8 mouse cellular contexts compared by ENCODE assay signal in genomic region chr2:165881220-165881584, GRCm38 (mm10). TPM values are rescaled to one million over a fixed set of nuclear protein-coding genes. Genes with fewer than 3 reads are reported as not detected.
DNase-seq lines count a peak whose midpoint lies in the region; ATAC-seq and TF ChIP-seq lines count a peak whose summit lies in the region.

No protein-coding gene starts in this region.

- H3K9ac ChIP-seq in kidney, embryonic 14.5 days (ENCODE audit: low read depth, low read length), result peak overlapping the region; percentile 79; the same call in 1 of the 2 replicates
- H3K9ac ChIP-seq in intestine, embryonic 14.5 days (ENCODE audit: low read length), result no peak overlapping the region
- peak overlapping the region; percentile 36; the same call in 1 of the 2 replicates for H3K9ac ChIP-seq in midbrain, postnatal 0 days (replicated peaks; ENCODE audit: low read length, poor library complexity, severe bottlenecking)

- DNase-seq in kidney, adult 8-10 months, result no peak
- DNase-seq in embryo, embryonic 9.5 days (ENCODE audit: extremely low spot score), result peak; percentile 49
- DNase-seq in intestine, embryonic 14.5 days (ENCODE audit: low spot score), result no peak
- DNase-seq in midbrain, postnatal 0 days (ENCODE audit: low spot score), result peak; percentile 40
- no peak for DNase-seq in gastrocnemius, postnatal 14 days
- DNase-seq in cerebellum, adult 18-20 months, result no peak
- DNase-seq in layer of hippocampus, adult 8-10 months (ENCODE audit: low spot score in 2 of 2), result no peak

- H3K4me1 ChIP-seq in kidney, embryonic 14.5 days (ENCODE audit: control insufficient read depth, insufficient read depth, low read length), result peaks cover 93% of the 10 kb centered on the region
- peaks cover 95% of the 10 kb centered on the region for H3K4me1 ChIP-seq in intestine, embryonic 14.5 days (replicated peaks; ENCODE audit: control insufficient read depth, insufficient read depth, low read length)
- H3K4me1 ChIP-seq in midbrain, postnatal 0 days (ENCODE audit: insufficient read depth, low read length), result peaks cover 58% of the 10 kb centered on the region

- H3K36me3 ChIP-seq in kidney, embryonic 14.5 days (ENCODE audit: control insufficient read depth, insufficient read depth, low read length), result peaks cover 4% of the 10 kb centered on the region; the same call in 1 of the 2 replicates
- H3K36me3 ChIP-seq in intestine, embryonic 14.5 days (ENCODE audit: control insufficient read depth, insufficient read depth, low read length), result peaks cover 11% of the 10 kb centered on the region
- H3K36me3 ChIP-seq in midbrain, postnatal 0 days (ENCODE audit: insufficient read depth, low read length), result no peaks in the 10 kb centered on the region

- no peak for ATAC-seq in kidney, embryonic 14.5 days (ENCODE audit: low FRiP score, low TSS enrichment)
- ATAC-seq in intestine, embryonic 14.5 days (replicated peaks; ENCODE audit: low FRiP score, low TSS enrichment, low read depth), result no peak
- ATAC-seq in midbrain, postnatal 0 days (ENCODE audit: low FRiP score), result no peak

- TF ChIP-seq CTCF in midbrain, postnatal 0 days (IDR thresholded peaks at IDR 0.05), result no peak

- WGBS in kidney, embryonic 14.5 days, result 4% methylated on average over 3 of the region's 3 CpGs
- WGBS in intestine, embryonic 14.5 days, result 10% methylated on average over 3 of the region's 3 CpGs
- WGBS in midbrain, postnatal 0 days, result 0% methylated on average over 3 of the region's 3 CpGs

- H3K9me3 ChIP-seq in kidney, embryonic 14.5 days (ENCODE audit: control insufficient read depth, low read length), result no peaks in the 10 kb centered on the region
- no peaks in the 10 kb centered on the region for H3K9me3 ChIP-seq in intestine, embryonic 14.5 days (ENCODE audit: control insufficient read depth, low read length)
- H3K9me3 ChIP-seq in midbrain, postnatal 0 days (ENCODE audit: low read length), result no peaks in the 10 kb centered on the region

- no peak overlapping the region for H3K4me3 ChIP-seq in kidney, embryonic 14.5 days (ENCODE audit: low read length)
- H3K4me3 ChIP-seq in intestine, embryonic 14.5 days (ENCODE audit: low read depth, low read length), result peak overlapping the region; percentile 2
- H3K4me3 ChIP-seq in midbrain, postnatal 0 days (ENCODE audit: low read depth, low read length), result no peak overlapping the region; the same call in 1 of the 2 replicates

- H3K27me3 ChIP-seq in kidney, embryonic 14.5 days (ENCODE audit: control insufficient read depth, insufficient read depth, low read length), result no peaks in the 10 kb centered on the region
- no peaks in the 10 kb centered on the region for H3K27me3 ChIP-seq in intestine, embryonic 14.5 days (replicated peaks; ENCODE audit: control insufficient read depth, insufficient read depth, low read length)
- H3K27me3 ChIP-seq in midbrain, postnatal 0 days (ENCODE audit: insufficient read depth, low read length), result no peaks in the 10 kb centered on the region

- intact Hi-C loops in gastrocnemius, postnatal 14 days (cut with DNase I; ENCODE audit: low total_unique reads), result no loop called here

- peak overlapping the region; percentile 76 for H3K4me2 ChIP-seq in kidney, embryonic 14.5 days (replicated peaks; ENCODE audit: low read depth, low read length)
- H3K4me2 ChIP-seq in intestine, embryonic 14.5 days (ENCODE audit: low read length), result peak overlapping the region; percentile 80
- H3K4me2 ChIP-seq in midbrain, postnatal 0 days (ENCODE audit: low read depth, low read length, poor library complexity, severe bottlenecking), result peak overlapping the region; percentile 63

- H3K27ac ChIP-seq in kidney, embryonic 14.5 days (ENCODE audit: low read depth, low read length), result peak overlapping the region; percentile 100
- H3K27ac ChIP-seq in intestine, embryonic 14.5 days (ENCODE audit: low read depth), result peak overlapping the region; percentile 100
- peak overlapping the region; percentile 100 for H3K27ac ChIP-seq in midbrain, postnatal 0 days (ENCODE audit: low read depth, low read length)

RNA-seq across cellular contexts. Expression of gene Zmynd8, which starts 17.6 kb away (rescaled TPM):
- 44.3 and 61.1 TPM in 2 replicates for polyA plus RNA-seq in kidney, embryonic 14.5 days (2014; fragmentation: Nextera tagmentation; extraction: Ambion mirVana)
- polyA plus RNA-seq in intestine, embryonic 14.5 days (2014; fragmentation: Nextera tagmentation; extraction: Ambion mirVana), result 49.2 and 53.6 TPM in 2 replicates
- total RNA-seq in midbrain, postnatal 0 days (2014; rRNA removed), result 55.9 and 73.4 TPM in 2 replicates
- 56.8 and 59.0 TPM in 2 replicates for polyA plus RNA-seq in midbrain, postnatal 0 days (2015; fragmentation: Nextera tagmentation; extraction: Ambion mirVana)
- 10 to 100 TPM; 20.7 to 22.0 TPM for total RNA-seq in gastrocnemius, postnatal 14 days (2021)
- 100 to 1,000 TPM; 128 to 162 (median 147) TPM for total RNA-seq in layer of hippocampus, adult 8-10 months (2022)

Comparison
In these comparisons a context has a peak if more than half of its experiments do, and no peak if none do; other contexts are left out.
1. DNase-seq: peak in embryo, embryonic 9.5 days (single experiment) and midbrain, postnatal 0 days (single experiment); none in kidney, adult 8-10 months (0 of 2), intestine, embryonic 14.5 days (single experiment), gastrocnemius, postnatal 14 days (single experiment), cerebellum, adult 18-20 months (0 of 2) and layer of hippocampus, adult 8-10 months (0 of 2).
2. Peak in every context shown above with its lines, with median percentiles within 50 percentile points of each other: H3K27ac ChIP-seq and H3K4me2 ChIP-seq.